Comparison of ENCODE assay signal across 8 mouse cellular contexts in the genomic region with DNA sequence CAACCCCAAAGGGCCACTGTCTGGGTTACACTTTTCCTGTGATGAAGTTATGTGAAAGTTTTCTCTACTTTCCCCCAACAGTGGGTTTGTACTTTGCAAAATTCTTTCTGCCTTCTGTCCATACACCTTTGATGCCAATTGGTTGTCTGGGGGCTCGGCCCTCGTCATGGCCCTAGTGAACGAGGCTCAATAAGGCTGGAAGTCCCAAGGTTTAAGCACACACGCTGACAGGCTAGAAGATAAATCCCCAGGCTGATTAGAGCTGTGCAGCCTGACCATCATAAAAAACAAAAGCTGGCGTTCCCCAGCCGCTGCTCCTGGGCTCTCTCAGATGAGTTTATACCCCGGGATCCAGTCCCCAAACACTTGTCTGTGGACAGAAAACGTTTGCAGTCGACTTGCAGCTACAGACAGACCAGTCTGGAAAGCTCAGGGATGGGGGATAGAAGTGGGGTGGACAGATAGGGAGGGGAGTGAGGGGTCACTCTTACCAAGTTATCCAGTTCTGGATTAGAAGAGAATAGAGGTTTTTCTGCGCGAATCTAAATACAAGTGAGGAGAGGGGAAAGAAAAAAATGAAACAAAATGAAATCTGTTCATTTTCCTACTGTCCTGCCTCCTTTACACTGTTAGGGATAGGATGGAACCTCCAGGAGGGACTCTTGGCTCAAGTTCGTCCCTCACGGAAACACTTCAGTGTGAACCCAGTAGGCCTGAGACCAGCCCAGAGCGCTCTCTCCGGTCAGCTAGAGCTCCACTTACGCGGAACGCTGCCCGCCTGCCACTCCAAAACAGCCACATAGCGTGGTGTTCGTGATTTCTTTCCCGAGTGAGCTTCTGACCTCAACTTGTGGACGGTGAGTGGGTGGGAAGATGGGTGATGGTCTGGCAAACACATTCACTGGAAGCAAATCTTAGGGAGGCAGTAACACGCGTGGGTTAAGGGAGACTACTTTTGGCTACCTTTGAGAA. TPM values are rescaled to one million over a fixed set of nuclear protein-coding genes. Genes with fewer than 3 reads are reported as not detected.
DNase-seq lines count a peak whose midpoint lies in the region; ATAC-seq and TF ChIP-seq lines count a peak whose summit lies in the region.

No protein-coding gene starts in this region.

- no peak for TF ChIP-seq EP300 in heart, postnatal 0 days (IDR thresholded peaks at IDR 0.05; ENCODE audit: low read depth)

- ATAC-seq in heart, postnatal 0 days (ENCODE audit: insufficient read depth, low read depth) = peak; percentile 10; the same call in 1 of the 2 replicates
- ATAC-seq in liver, embryonic 13.5 days (ENCODE audit: low read depth) = no peak

- TF ChIP-seq CTCF in heart, postnatal 0 days (IDR thresholded peaks at IDR 0.05; ENCODE audit: low read depth) = no peak
- no peak for TF ChIP-seq CTCF in olfactory bulb, adult 2 months (IDR thresholded peaks at IDR 0.05; ENCODE audit: insufficient read depth, low read depth, low read length)

- H3K36me3 ChIP-seq in heart, postnatal 0 days (replicated peaks; ENCODE audit: control insufficient read depth, insufficient read depth, low read length) = 0 out of 2 replicates have a peak, but pooled peaks cover 6% of the 10 kb centered on the region
- 0 out of 2 replicates have a peak, but pooled peaks cover 4% of the 10 kb centered on the region for H3K36me3 ChIP-seq in liver, embryonic 13.5 days

- WGBS in heart, postnatal 0 days = 13% methylated on average over 25 of the region's 25 CpGs
- WGBS in liver, embryonic 13.5 days (ENCODE audit: insufficient replicate concordance) = 23% methylated on average over 25 of the region's 25 CpGs
- 56% methylated on average over 25 of the region's 25 CpGs for WGBS in olfactory bulb, adult 2 months

- peak; percentile 61 to 81 for DNase-seq in heart, adult 18-20 months
- DNase-seq in heart, adult 9 months (ENCODE audit: low spot score in 2 of 2) = no peak
- peak; percentile 74 for DNase-seq in embryo, embryonic 10 days (ENCODE audit: low spot score)
- DNase-seq in heart, postnatal 0 days (ENCODE audit: low spot score) = peak; percentile 51
- no peak for DNase-seq in liver, embryonic 13.5 days
- DNase-seq in yolk sac, embryonic 10.5 days (ENCODE audit: low spot score) = no peak
- no peak for DNase-seq in c-Kit-positive CD71-positive TER-119-positive erythroid progenitor cells, embryonic 14.5 days (ENCODE audit: low spot score)

- no peak for TF ChIP-seq POLR2A in olfactory bulb, adult 2 months (IDR thresholded peaks at IDR 0.05; ENCODE audit: insufficient read depth, low read depth, low read length)

- H3K27ac ChIP-seq in heart, postnatal 0 days (ENCODE audit: low read depth) = peak overlapping the region; percentile 83
- 0 out of 2 replicates have a peak overlapping the region, but pooled peaks have one; percentile 11 for H3K27ac ChIP-seq in liver, embryonic 13.5 days
- peak overlapping the region; percentile 84 for H3K27ac ChIP-seq in olfactory bulb, adult 2 months (ENCODE audit: insufficient read depth, low read depth, low read length)

- peak overlapping the region; percentile 98 for H3K4me2 ChIP-seq in heart, postnatal 0 days (ENCODE audit: low read depth, low read length)
- H3K4me2 ChIP-seq in liver, embryonic 13.5 days = peak overlapping the region; percentile 79

- no peaks in the 10 kb centered on the region for H3K9me3 ChIP-seq in heart, postnatal 0 days (replicated peaks; ENCODE audit: control insufficient read depth, low read length)
- H3K9me3 ChIP-seq in liver, embryonic 13.5 days (replicated peaks) = no peaks in the 10 kb centered on the region

- H3K4me3 ChIP-seq in heart, postnatal 0 days (ENCODE audit: low read depth, low read length) = peak overlapping the region; percentile 73
- H3K4me3 ChIP-seq in liver, embryonic 13.5 days (replicated peaks) = peak overlapping the region; percentile 59
- peak overlapping the region; percentile 53 for H3K4me3 ChIP-seq in olfactory bulb, adult 2 months (ENCODE audit: insufficient read depth, low read depth, low read length)

- peak overlapping the region; percentile 89 for H3K9ac ChIP-seq in heart, postnatal 0 days (replicated peaks; ENCODE audit: low read depth, low read length)
- peak overlapping the region; percentile 28; the same call in 1 of the 2 replicates for H3K9ac ChIP-seq in liver, embryonic 13.5 days

- H3K4me1 ChIP-seq in heart, postnatal 0 days (ENCODE audit: control insufficient read depth, insufficient read depth) = peaks cover 25% of the 10 kb centered on the region
- peaks cover 19% of the 10 kb centered on the region; the same call in 1 of the 2 replicates for H3K4me1 ChIP-seq in liver, embryonic 13.5 days (replicated peaks)
- peaks cover 13% of the 10 kb centered on the region for H3K4me1 ChIP-seq in olfactory bulb, adult 2 months (ENCODE audit: control insufficient read depth, insufficient read depth, low read length)

- H3K27me3 ChIP-seq in heart, postnatal 0 days (ENCODE audit: control insufficient read depth, insufficient read depth, low read length) = no peaks in the 10 kb centered on the region
- H3K27me3 ChIP-seq in liver, embryonic 13.5 days = peaks cover 53% of the 10 kb centered on the region

RNA-seq across cellular contexts. Expression of gene Meis1, which starts 5.4 kb away (rescaled TPM):
- total RNA-seq in heart, adult 18-20 months (2021) = 10 to 100 TPM; 25.0 to 25.2 TPM
- 24.8 and 34.8 TPM in 2 replicates for total RNA-seq in heart, postnatal 0 days (2014; rRNA removed; ENCODE audit: low replicate concordance)
- 35.4 and 36.5 TPM in 2 replicates for polyA plus RNA-seq in heart, postnatal 0 days (2015; fragmentation: Nextera tagmentation; extraction: Ambion mirVana)
- 10.7 and 12.6 TPM in 2 replicates for polyA plus RNA-seq in liver, embryonic 13.5 days (2015; fragmentation: Nextera tagmentation; extraction: Ambion mirVana)
- not detected in 2 replicates for polyA plus RNA-seq in olfactory bulb, adult 2 months (2012; ENCODE audit: insufficient read depth, insufficient read length, low replicate concordance, missing spikeins)

Comparison
In these comparisons a context has a peak if more than half of its experiments do, and no peak if none do; other contexts are left out.
1. DNase-seq: peak in heart, adult 18-20 months (2 of 2), embryo, embryonic 10 days (single experiment) and heart, postnatal 0 days (single experiment); none in heart, adult 9 months (0 of 2), liver, embryonic 13.5 days (single experiment), yolk sac, embryonic 10.5 days (single experiment) and c-Kit-positive CD71-positive TER-119-positive erythroid progenitor cells, embryonic 14.5 days (single experiment).
2. H3K27ac ChIP-seq: peak in every context shown above with its lines; median percentile 84 in olfactory bulb, adult 2 months; 83 in heart, postnatal 0 days; 11 in liver, embryonic 13.5 days.
3. Peak in every context shown above with its lines, with median percentiles within 50 percentile points of each other: H3K4me3 ChIP-seq.